Mouse (Mus musculus) left cerebral cortex, adult 9 months (tissue): ENCODE measurements around the gene Stt3b.

Experiments used
- DNase-seq, 2 experiments: peaks; one replicate each; pipeline ENCODE4 v3.0.0; 2022; ENCODE audit warnings: low spot score in 2 of 2

The Stt3b gene

GRCm38 (mm10) chr9:115310346-115311222 is at the start of gene Stt3b:
Gene Stt3b (minus strand): TSS chr9:115310421.
- peak; percentile 97 to 99 for DNase-seq

GRCm38 (mm10) chr9:115358421-115358820 is 48.2 kb upstream of the Stt3b start:
- no peak for DNase-seq

- no peak for DNase-seq
Observed at GRCm38 (mm10) chr9:115357996-115358395, 47.8 kb upstream of the Stt3b start.

- no peak for DNase-seq
Observed at GRCm38 (mm10) chr9:115356731-115357458, 46.7 kb upstream of the Stt3b start.

GRCm38 (mm10) chr9:115355972-115356371 is 45.8 kb upstream of the Stt3b start:
- no peak for DNase-seq

- peak in 1 of 2 experiments; percentile 9 for DNase-seq
Observed at GRCm38 (mm10) chr9:115349741-115350512, 39.7 kb upstream of the Stt3b start.

GRCm38 (mm10) chr9:115349106-115349505 is 38.9 kb upstream of the Stt3b start:
- DNase-seq, result no peak

GRCm38 (mm10) chr9:115344930-115345329 is 34.7 kb upstream of the Stt3b start:
- DNase-seq, result no peak

- no peak for DNase-seq
Observed at GRCm38 (mm10) chr9:115341576-115341975, 31.4 kb upstream of the Stt3b start.

GRCm38 (mm10) chr9:115340212-115340815 is 30.1 kb upstream of the Stt3b start:
- DNase-seq, result no peak

- peak; percentile 32 to 72 for DNase-seq
Observed at GRCm38 (mm10) chr9:115338816-115339215, 28.6 kb upstream of the Stt3b start.

GRCm38 (mm10) chr9:115333016-115333415 is 22.8 kb upstream of the Stt3b start:
- DNase-seq, result no peak

- no peak for DNase-seq
Observed at GRCm38 (mm10) chr9:115332339-115332738, 22.1 kb upstream of the Stt3b start.

- no peak for DNase-seq
Observed at GRCm38 (mm10) chr9:115330861-115331476, 20.7 kb upstream of the Stt3b start.

- no peak for DNase-seq
Observed at GRCm38 (mm10) chr9:115326533-115326890, 16.3 kb upstream of the Stt3b start.

GRCm38 (mm10) chr9:115325831-115326532 is 15.8 kb upstream of the Stt3b start:
- DNase-seq, result no peak

GRCm38 (mm10) chr9:115323572-115323971 is 13.4 kb upstream of the Stt3b start:
- no peak for DNase-seq

- DNase-seq, result no peak
Observed at GRCm38 (mm10) chr9:115322385-115322784, 12.2 kb upstream of the Stt3b start.

- DNase-seq, result no peak
Observed at GRCm38 (mm10) chr9:115321052-115321451, 10.8 kb upstream of the Stt3b start.

- DNase-seq, result no peak
Observed at GRCm38 (mm10) chr9:115320156-115320555, 9.9 kb upstream of the Stt3b start.
